Mouse (Mus musculus) limb, embryonic 14.5 days (tissue): ENCODE data around the gene Sema3c. TPM values are rescaled to one million over a fixed set of nuclear protein-coding genes. Genes with fewer than 3 reads are reported as not detected.

Source experiments
- ATAC-seq: fragments of 200-750 bp; cut with Nextera tagmentation; 2 replicates; pipeline ENCODE4 v1.8.0; 2017; ENCODE audit warnings: low read depth, moderate number of reproducible peaks, moderate TSS enrichment; ENCODE audit not compliant: low FRiP score
- DNase-seq: peaks from one replicate; pipeline ENCODE4 v3.0.0-alpha.2; 2015; ENCODE audit warnings: low spot score
- H3K27ac ChIP-seq: fragments of 300-500 bp; sonication (generic); replicated peaks from 2 replicates; pipeline ENCODE4 v1.5.1; 2014; ENCODE audit warnings: low read depth, mild to moderate bottlenecking, low read length, moderate library complexity, mixed read lengths
- H3K27me3 ChIP-seq: fragments of 300-500 bp; sonication (generic); 2 replicates; pipeline ENCODE4 v1.6.1; 2014; ENCODE audit warnings: low read length, mixed read lengths; ENCODE audit not compliant: control insufficient read depth, insufficient read depth
- H3K36me3 ChIP-seq: fragments of 300-500 bp; sonication (generic); 2 replicates; pipeline ENCODE4 v1.6.1; 2014; ENCODE audit warnings: mild to moderate bottlenecking, low read length, moderate library complexity, mixed read lengths; ENCODE audit not compliant: control insufficient read depth, insufficient read depth
- H3K4me1 ChIP-seq: fragments of 300-500 bp; sonication (generic); 2 replicates; pipeline ENCODE4 v1.6.1; 2014; ENCODE audit warnings: antibody characterized with exemption, low read length, mixed read lengths; ENCODE audit not compliant: control insufficient read depth, insufficient read depth
- H3K4me2 ChIP-seq: fragments of 300-500 bp; sonication (generic); replicated peaks from 2 replicates; pipeline ENCODE4 v1.6.1; 2014; ENCODE audit warnings: low read depth, mild to moderate bottlenecking, low read length, moderate library complexity; ENCODE audit not compliant: severe bottlenecking
- H3K4me3 ChIP-seq: fragments of 300-500 bp; sonication (generic); replicated peaks from 2 replicates; pipeline ENCODE4 v1.5.1; 2014; ENCODE audit warnings: low read length
- H3K9ac ChIP-seq: fragments of 300-500 bp; sonication (generic); 2 replicates; pipeline ENCODE4 v1.6.1; 2014; ENCODE audit warnings: mild to moderate bottlenecking, low read depth, low read length, moderate library complexity; ENCODE audit not compliant: severe bottlenecking
- H3K9me3 ChIP-seq: fragments of 300-500 bp; sonication (generic); 2 replicates; pipeline ENCODE4 v1.6.1; 2016; ENCODE audit warnings: low read length; ENCODE audit not compliant: control insufficient read depth
- POLR2A ChIP-seq: fragments of 200-500 bp; IDR thresholded peaks from 2 replicates; pipeline ENCODE4 v1.8.0; 2012; ENCODE audit warnings: inconsistent platforms, mild to moderate bottlenecking, moderate library complexity, borderline replicate concordance; ENCODE audit not compliant: insufficient read depth, insufficient read length; ENCODE audit errors: extremely low read depth
- WGBS: fragments of 180-500 bp; shearing (Covaris S2); extraction: QIAGEN DNeasy Blood & Tissue Kit; methylation state at CpG from one replicate; pipeline ENCODE4 v1.1.7; 2014; 5-methylcytosine and 5-hydroxymethylcytosine counted together
- polyA plus RNA-seq, 2 experiments: library from polyadenylated mRNA; depleted of rRNA in 1 of 2; stranded (reverse) in 1 of 2; unstranded in 1 of 2; fragments of >200 nt; fragmentation: Nextera tagmentation in 1 of 2; extraction: Ambion mirVana in 1 of 2; gene quantifications; 2 replicates each; pipeline versions ENCODE4 v1.2.1 to v1.2.3; 2012 to 2014

Sema3c gene
- polyA plus RNA-seq, 2 experiments: 29.5 to 71.5 TPM

GRCm38 (mm10) chr5:17601700-17602099, 27.6 kb downstream of the Sema3c start:
- H3K27me3 ChIP-seq: no peaks in the 10 kb centered on the region
- WGBS: 18% methylated on average over 4 of the region's 4 CpGs
- no peak overlapping the region for H3K27ac ChIP-seq
- H3K9me3 ChIP-seq: no peaks in the 10 kb centered on the region
- H3K36me3 ChIP-seq: no peaks in the 10 kb centered on the region
- H3K4me1 ChIP-seq: no peaks in the 10 kb centered on the region
- no peak overlapping the region for H3K9ac ChIP-seq
- no peak for TF ChIP-seq POLR2A
- H3K4me3 ChIP-seq: no peak overlapping the region
- H3K4me2 ChIP-seq: no peak overlapping the region
- DNase-seq (no peak), ATAC-seq (no peak)

GRCm38 (mm10) chr5:17620619-17621018, 46.5 kb downstream of the Sema3c start:
- H3K9ac ChIP-seq: no peak overlapping the region
- peak; percentile 16 for DNase-seq
- H3K4me3 ChIP-seq: no peak overlapping the region
- WGBS: 28% methylated on average over 2 of the region's 2 CpGs
- H3K9me3 ChIP-seq: no peaks in the 10 kb centered on the region
- peaks cover 19% of the 10 kb centered on the region for H3K4me1 ChIP-seq
- no peak for ATAC-seq
- no peak overlapping the region for H3K4me2 ChIP-seq
- no peaks in the 10 kb centered on the region for H3K36me3 ChIP-seq
- TF ChIP-seq POLR2A: no peak
- H3K27ac ChIP-seq: no peak overlapping the region
- H3K27me3 ChIP-seq: no peaks in the 10 kb centered on the region

- no peak overlapping the region for H3K27ac ChIP-seq
- no peak overlapping the region for H3K4me3 ChIP-seq
- H3K9me3 ChIP-seq: no peaks in the 10 kb centered on the region
- H3K4me2 ChIP-seq: no peak overlapping the region
- WGBS: 86% methylated on average over 2 of the region's 2 CpGs
- H3K9ac ChIP-seq: no peak overlapping the region
- TF ChIP-seq POLR2A: no peak
- ATAC-seq (no peak), DNase-seq (no peak)
- peaks cover 16% of the 10 kb centered on the region for H3K4me1 ChIP-seq
- H3K36me3 ChIP-seq: no peaks in the 10 kb centered on the region
- H3K27me3 ChIP-seq: no peaks in the 10 kb centered on the region
Observed at GRCm38 (mm10) chr5:17622564-17622963, 48.5 kb downstream of the Sema3c start.

GRCm38 (mm10) chr5:17628606-17629005, 54.5 kb downstream of the Sema3c start:
- H3K36me3 ChIP-seq: no peaks in the 10 kb centered on the region
- H3K9me3 ChIP-seq: no peaks in the 10 kb centered on the region
- DNase-seq: no peak
- no peak for TF ChIP-seq POLR2A
- no peaks in the 10 kb centered on the region for H3K27me3 ChIP-seq
- 38% methylated on average over 1 of the region's 1 CpGs for WGBS
- H3K9ac ChIP-seq: no peak overlapping the region
- no peak overlapping the region for H3K4me3 ChIP-seq
- no peak overlapping the region for H3K27ac ChIP-seq
- ATAC-seq: no peak
- H3K4me2 ChIP-seq: no peak overlapping the region
- H3K4me1 ChIP-seq: peaks cover 5% of the 10 kb centered on the region

GRCm38 (mm10) chr5:17629599-17629998, 55.5 kb downstream of the Sema3c start:
- DNase-seq: no peak
- Histone ChIP-seq H3K9ac (no peak overlapping the region), H3K36me3 (no peaks in the 10 kb centered on the region), H3K27ac (no peak overlapping the region), H3K9me3 (no peaks in the 10 kb centered on the region), H3K4me1 (peaks cover 5% of the 10 kb centered on the region), H3K27me3 (no peaks in the 10 kb centered on the region), H3K4me2 (no peak overlapping the region), H3K4me3 (no peak overlapping the region)
- 8% methylated on average over 3 of the region's 3 CpGs for WGBS
- no peak for ATAC-seq
- no peak for TF ChIP-seq POLR2A

- Histone ChIP-seq H3K27ac (no peak overlapping the region), H3K4me1 (peaks cover 15% of the 10 kb centered on the region), H3K9me3 (no peaks in the 10 kb centered on the region), H3K36me3 (no peaks in the 10 kb centered on the region), H3K4me2 (no peak overlapping the region), H3K4me3 (no peak overlapping the region), H3K9ac (no peak overlapping the region), H3K27me3 (no peaks in the 10 kb centered on the region)
- DNase-seq: no peak
- 77% methylated on average over 3 of the region's 3 CpGs for WGBS
- TF ChIP-seq POLR2A: no peak
- ATAC-seq: no peak
Observed at GRCm38 (mm10) chr5:17639519-17639918, 65.4 kb downstream of the Sema3c start.
